Mouse (Mus musculus) embryonic facial prominence, embryonic 15.5 days (tissue): ENCODE measurements around the gene Defb15. TPM values are rescaled to one million over a fixed set of nuclear protein-coding genes. Genes with fewer than 3 reads are reported as not detected.
"Not testable (repeated sequence)": the region's sequence is repeated elsewhere in the genome, so short reads cannot be mapped to it uniquely, and the experiment has no call there.

Experiments used
- ATAC-seq: fragments of 200-750 bp; cut with Nextera tagmentation; 2 replicates; pipeline ENCODE4 v1.8.0; 2017; ENCODE audit warnings: low read depth, moderate TSS enrichment; ENCODE audit not compliant: insufficient number of reproducible peaks, low FRiP score, low TSS enrichment
- H3K27ac ChIP-seq: fragments of 300-500 bp; sonication (generic); replicated peaks from 2 replicates; pipeline ENCODE4 v1.5.1; 2015; ENCODE audit warnings: mild to moderate bottlenecking, inconsistent platforms
- H3K27me3 ChIP-seq: fragments of 300-500 bp; sonication (generic); 2 replicates; pipeline ENCODE4 v1.6.1; 2015; ENCODE audit warnings: inconsistent platforms
- H3K36me3 ChIP-seq: fragments of 300-500 bp; sonication (generic); 2 replicates; pipeline ENCODE4 v1.6.1; 2015; ENCODE audit warnings: mild to moderate bottlenecking, inconsistent platforms
- H3K4me1 ChIP-seq: fragments of 300-500 bp; sonication (generic); 2 replicates; pipeline ENCODE4 v1.6.1; 2015; ENCODE audit warnings: inconsistent platforms
- H3K4me2 ChIP-seq: fragments of 300-500 bp; sonication (generic); replicated peaks from 2 replicates; pipeline ENCODE4 v1.6.1; 2015; ENCODE audit warnings: mild to moderate bottlenecking, inconsistent platforms
- H3K4me3 ChIP-seq: fragments of 300-500 bp; sonication (generic); replicated peaks from 2 replicates; pipeline ENCODE4 v1.5.1; 2015; ENCODE audit warnings: mild to moderate bottlenecking, inconsistent platforms
- H3K9ac ChIP-seq: fragments of 300-500 bp; sonication (generic); 2 replicates; pipeline ENCODE4 v1.6.1; 2015; ENCODE audit warnings: inconsistent platforms
- H3K9me3 ChIP-seq: fragments of 300-500 bp; sonication (generic); replicated peaks from 2 replicates; pipeline ENCODE4 v1.6.1; 2016; ENCODE audit warnings: inconsistent platforms
- WGBS: fragments of 180-500 bp; shearing (Covaris S2); methylation state at CpG from one replicate; pipeline ENCODE4 v1.1.7; 2015; 5-methylcytosine and 5-hydroxymethylcytosine counted together
- polyA plus RNA-seq: library from polyadenylated mRNA; unstranded; fragments of >200 nt; fragmentation: Nextera tagmentation; extraction: Ambion mirVana; gene quantifications from 2 replicates; pipeline ENCODE4 v1.2.1, GENCODE M21; 2015

The Defb15 gene
- not detected in 2 replicates for polyA plus RNA-seq

DNA sequence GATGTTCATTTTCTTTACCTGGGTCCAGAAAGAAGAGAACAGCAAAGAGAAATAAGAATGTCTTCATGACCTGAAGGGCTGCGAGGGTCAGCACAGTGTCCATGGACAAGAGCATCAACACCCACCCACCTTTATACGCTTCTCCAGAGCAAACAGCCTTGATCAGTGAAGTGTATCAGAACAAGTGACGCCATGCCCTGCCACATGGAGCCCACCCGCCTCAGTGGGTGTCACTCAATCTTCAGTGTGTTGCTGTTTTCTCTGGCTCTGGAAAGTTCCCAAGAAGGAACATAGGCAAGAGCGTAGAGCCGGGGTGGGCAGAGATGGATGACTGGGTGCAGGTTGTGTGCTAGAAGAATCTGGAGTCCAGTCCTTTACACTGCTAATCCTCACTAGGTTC lies at the start of gene Defb15:
Gene Defb15, minus strand, starts transcription at position 101 of the 400 bp plus-strand sequence.
- no peak within 1 kb of the TSS for H3K4me3 ChIP-seq
- no peaks in the 10 kb centered on the region for H3K9me3 ChIP-seq
- ATAC-seq = no peak
- H3K36me3 ChIP-seq = no peaks in the 10 kb centered on the region
- H3K27me3 ChIP-seq = no peaks in the 10 kb centered on the region
- no peak within 1 kb of the TSS for H3K27ac ChIP-seq
- no peaks in the 10 kb centered on the region for H3K4me1 ChIP-seq
- 91% methylated on average over 6 of the region's 6 CpGs for WGBS
- H3K4me2 ChIP-seq = no peak within 1 kb of the TSS
- H3K9ac ChIP-seq = no peak within 1 kb of the TSS

DNA sequence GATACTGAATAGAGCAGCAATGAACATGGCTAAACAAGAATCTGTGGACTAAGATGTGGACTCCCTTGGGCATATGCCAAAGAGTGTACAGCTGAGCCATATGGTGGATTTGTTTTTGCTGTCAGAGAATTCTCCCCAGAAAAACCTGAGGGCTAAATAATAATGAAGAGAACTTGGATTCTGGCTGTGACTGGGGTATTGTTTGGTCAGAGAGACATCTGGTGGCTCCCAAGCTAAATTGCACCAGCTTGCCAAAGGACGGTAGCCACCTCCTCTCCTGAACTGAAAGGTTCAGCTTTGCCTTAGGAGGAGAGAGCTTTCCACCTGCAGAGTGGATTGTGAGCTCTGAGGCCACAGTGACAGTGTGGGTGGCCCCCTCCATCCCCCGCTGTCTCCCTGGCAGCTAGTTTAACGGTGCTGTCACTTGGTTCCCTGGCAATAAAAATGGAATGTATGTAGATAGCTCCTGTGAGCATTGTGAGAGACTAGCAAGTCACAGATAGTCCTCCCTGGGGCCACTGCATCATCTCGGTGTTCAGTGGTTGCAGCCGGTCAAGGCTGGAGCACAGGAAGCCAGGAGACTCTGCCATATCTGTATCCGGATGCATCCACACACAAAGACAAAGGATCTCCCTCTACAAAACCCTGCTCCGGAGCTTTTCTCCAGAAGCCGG lies 49.3 kb upstream of the Defb15 start:
- WGBS = 61% methylated on average over 8 of the region's 8 CpGs
- H3K4me1 ChIP-seq = no peaks in the 10 kb centered on the region
- no peak overlapping the region for H3K4me3 ChIP-seq
- H3K27ac ChIP-seq = no peak overlapping the region
- ATAC-seq = no peak
- no peak overlapping the region for H3K9ac ChIP-seq
- H3K27me3 ChIP-seq = no peaks in the 10 kb centered on the region
- no peak overlapping the region for H3K4me2 ChIP-seq
- H3K9me3 ChIP-seq = no peaks in the 10 kb centered on the region
- no peaks in the 10 kb centered on the region for H3K36me3 ChIP-seq

DNA sequence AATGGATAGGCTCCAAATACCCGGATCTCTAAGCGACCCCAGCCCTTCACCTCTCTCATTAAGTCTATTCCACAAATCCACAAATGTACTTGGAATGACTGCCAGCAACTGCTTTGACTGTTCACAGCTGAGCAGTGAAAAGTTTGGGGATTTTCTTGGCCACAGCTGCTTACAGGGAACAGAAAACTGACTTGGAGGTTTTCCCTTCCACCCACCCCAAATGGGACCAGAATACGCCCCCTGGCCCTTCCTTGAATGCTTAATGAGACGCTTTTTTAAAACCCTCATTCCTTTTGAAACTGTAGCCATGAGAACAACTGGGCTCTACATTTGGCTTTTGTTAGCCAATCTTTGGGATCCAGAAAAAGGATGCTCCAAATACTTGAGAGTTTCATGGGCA lies 45.7 kb upstream of the Defb15 start:
- no peaks in the 10 kb centered on the region for H3K36me3 ChIP-seq
- H3K27ac ChIP-seq = no peak overlapping the region
- H3K4me1 ChIP-seq = no peaks in the 10 kb centered on the region
- no peak overlapping the region for H3K4me2 ChIP-seq
- WGBS = 45% methylated on average over 4 of the region's 4 CpGs
- no peak overlapping the region for H3K9ac ChIP-seq
- no peaks in the 10 kb centered on the region for H3K27me3 ChIP-seq
- ATAC-seq = no peak
- H3K9me3 ChIP-seq = no peaks in the 10 kb centered on the region
- no peak overlapping the region for H3K4me3 ChIP-seq

DNA sequence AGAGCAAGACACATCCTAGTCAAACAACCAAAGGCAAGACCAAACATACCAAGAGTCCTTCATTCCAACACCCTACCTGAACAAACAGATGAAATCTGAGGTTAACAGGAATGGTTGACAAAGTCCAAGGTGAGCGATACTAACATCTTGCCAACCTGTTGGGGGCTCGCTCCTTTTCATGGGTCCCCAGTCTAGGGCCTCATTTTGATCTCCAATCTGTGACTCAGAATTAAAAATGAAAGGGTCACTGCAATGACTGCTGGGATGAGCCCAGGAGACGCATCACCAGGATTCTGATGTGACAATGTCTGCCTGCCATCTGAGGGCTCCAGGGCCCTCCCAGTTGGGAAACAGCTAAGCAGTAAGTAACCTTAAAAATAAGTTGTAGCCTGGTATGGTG lies 37.0 kb upstream of the Defb15 start, which contains the start of gene Ccdc70:
Gene Ccdc70, plus strand, starts transcription at position 301 of the 400 bp plus-strand sequence.
- 85% methylated on average over 3 of the region's 3 CpGs for WGBS
- Histone ChIP-seq H3K4me2 (no peak within 1 kb of the TSS), H3K9ac (no peak within 1 kb of the TSS), H3K27ac (no peak within 1 kb of the TSS), H3K27me3 (no peaks in the 10 kb centered on the region), H3K4me1 (no peaks in the 10 kb centered on the region), H3K4me3 (no peak within 1 kb of the TSS), H3K36me3 (no peaks in the 10 kb centered on the region), H3K9me3 (no peaks in the 10 kb centered on the region)
- ATAC-seq = no peak

DNA sequence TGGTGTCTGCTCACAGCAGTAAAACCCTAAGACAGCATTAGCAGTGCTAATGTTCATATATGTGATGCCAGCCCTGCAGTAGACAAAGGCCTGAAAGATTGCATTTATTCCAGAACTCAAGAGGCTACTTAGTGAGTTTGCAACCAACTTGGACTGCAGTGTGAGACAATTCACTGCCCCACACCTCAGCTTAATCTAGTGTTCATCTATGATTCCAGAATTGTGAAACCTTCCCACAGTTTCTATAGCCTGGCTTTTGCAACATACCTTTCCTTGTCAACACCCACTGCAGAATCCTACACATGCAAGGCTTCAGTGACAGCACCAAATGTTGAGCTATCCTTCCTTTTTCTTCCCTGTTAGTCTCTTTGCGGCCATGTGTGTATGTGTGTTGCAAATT lies 34.1 kb upstream of the Defb15 start:
- H3K36me3 ChIP-seq = no peaks in the 10 kb centered on the region
- H3K27ac ChIP-seq = no peak overlapping the region
- ATAC-seq = no peak
- no peak overlapping the region for H3K9ac ChIP-seq
- H3K4me2 ChIP-seq = no peak overlapping the region
- 79% methylated on average over 1 of the region's 1 CpGs for WGBS
- H3K9me3 ChIP-seq = no peaks in the 10 kb centered on the region
- no peaks in the 10 kb centered on the region for H3K4me1 ChIP-seq
- H3K27me3 ChIP-seq = no peaks in the 10 kb centered on the region
- H3K4me3 ChIP-seq = no peak overlapping the region

DNA sequence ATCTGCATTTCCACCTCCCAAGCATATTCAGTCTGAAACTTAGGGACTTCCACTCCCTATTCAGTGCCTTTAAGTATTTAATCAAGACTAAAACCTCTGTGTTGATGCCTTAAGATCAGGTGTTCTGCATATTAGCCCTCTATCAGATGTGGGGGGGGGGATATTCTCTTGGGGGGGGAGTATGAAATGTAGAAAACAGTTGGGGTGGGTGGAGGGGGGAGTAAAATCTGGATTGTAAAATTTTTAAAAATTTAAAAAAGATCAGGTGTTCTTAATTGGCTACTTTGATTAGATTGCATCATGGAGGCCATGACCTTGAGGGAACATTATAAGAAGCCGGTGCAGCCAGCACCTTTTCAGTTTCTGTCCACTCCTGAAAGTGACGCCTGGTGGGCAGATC lies 25.9 kb upstream of the Defb15 start, which contains the start of gene Fam90a1a:
Gene Fam90a1a, plus strand, starts transcription at position 301 of the 400 bp plus-strand sequence.
- no peak for ATAC-seq
- H3K27me3 ChIP-seq = no peaks in the 10 kb centered on the region
- H3K4me2 ChIP-seq = no peak within 1 kb of the TSS
- H3K27ac ChIP-seq = no peak within 1 kb of the TSS
- no peak within 1 kb of the TSS for H3K4me3 ChIP-seq
- WGBS = 78% methylated on average over 2 of the region's 2 CpGs
- no peaks in the 10 kb centered on the region for H3K36me3 ChIP-seq
- H3K9ac ChIP-seq = no peak within 1 kb of the TSS
- no peaks in the 10 kb centered on the region for H3K4me1 ChIP-seq
- no peaks in the 10 kb centered on the region for H3K9me3 ChIP-seq

DNA sequence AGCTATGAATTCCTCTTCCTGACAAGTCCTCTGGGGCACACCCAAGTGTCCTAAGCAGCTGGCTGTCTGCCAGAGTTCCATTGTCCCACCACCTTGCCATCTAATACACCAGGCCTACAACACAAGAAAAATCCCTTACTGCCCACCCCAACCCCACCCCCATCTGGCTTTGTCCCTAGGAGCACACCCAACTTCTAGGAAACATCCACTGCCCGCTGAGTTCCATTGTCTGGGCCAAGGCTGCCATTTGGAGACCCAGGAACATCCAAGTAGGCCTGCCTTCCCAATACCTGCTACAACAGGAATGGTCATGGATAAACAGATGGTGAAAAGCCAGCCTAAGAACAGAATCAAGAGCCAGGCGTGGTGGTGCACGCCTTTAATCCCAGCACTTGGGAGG lies 23.8 kb upstream of the Defb15 start:
- Histone ChIP-seq H3K9me3 (no peaks in the 10 kb centered on the region), H3K27me3 (no peaks in the 10 kb centered on the region), H3K4me1 (no peaks in the 10 kb centered on the region), H3K4me2 (no peak overlapping the region), H3K27ac (no peak overlapping the region), H3K4me3 (no peak overlapping the region), H3K9ac (no peak overlapping the region), H3K36me3 (no peaks in the 10 kb centered on the region)
- no peak for ATAC-seq
- 79% methylated on average over 3 of the region's 3 CpGs for WGBS

DNA sequence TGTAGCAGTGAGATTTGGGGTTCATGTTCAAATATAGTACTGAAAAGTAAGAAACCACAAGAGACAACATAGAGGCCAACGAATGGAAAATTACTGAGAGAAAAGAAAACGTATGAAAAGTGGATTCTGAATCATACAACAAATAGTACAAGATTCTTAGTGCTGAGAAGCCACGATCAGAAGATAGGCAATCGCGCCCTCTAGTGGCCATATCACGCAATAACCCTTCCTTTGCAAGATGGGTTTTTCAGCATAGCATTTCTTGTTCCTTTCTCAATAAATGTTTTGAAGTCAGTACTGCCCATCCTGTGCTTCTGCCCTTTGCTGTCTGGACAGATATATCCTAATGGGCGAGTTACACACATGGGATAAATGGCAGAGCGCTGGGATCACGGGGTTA lies 22.8 kb upstream of the Defb15 start:
- H3K4me3 ChIP-seq = no peak overlapping the region
- H3K27ac ChIP-seq = no peak overlapping the region
- H3K36me3 ChIP-seq = no peaks in the 10 kb centered on the region
- no peak overlapping the region for H3K4me2 ChIP-seq
- 3% methylated on average over 9 of the region's 9 CpGs for WGBS
- no peaks in the 10 kb centered on the region for H3K9me3 ChIP-seq
- ATAC-seq = no peak
- no peaks in the 10 kb centered on the region for H3K27me3 ChIP-seq
- no peak overlapping the region for H3K9ac ChIP-seq
- H3K4me1 ChIP-seq = no peaks in the 10 kb centered on the region

DNA sequence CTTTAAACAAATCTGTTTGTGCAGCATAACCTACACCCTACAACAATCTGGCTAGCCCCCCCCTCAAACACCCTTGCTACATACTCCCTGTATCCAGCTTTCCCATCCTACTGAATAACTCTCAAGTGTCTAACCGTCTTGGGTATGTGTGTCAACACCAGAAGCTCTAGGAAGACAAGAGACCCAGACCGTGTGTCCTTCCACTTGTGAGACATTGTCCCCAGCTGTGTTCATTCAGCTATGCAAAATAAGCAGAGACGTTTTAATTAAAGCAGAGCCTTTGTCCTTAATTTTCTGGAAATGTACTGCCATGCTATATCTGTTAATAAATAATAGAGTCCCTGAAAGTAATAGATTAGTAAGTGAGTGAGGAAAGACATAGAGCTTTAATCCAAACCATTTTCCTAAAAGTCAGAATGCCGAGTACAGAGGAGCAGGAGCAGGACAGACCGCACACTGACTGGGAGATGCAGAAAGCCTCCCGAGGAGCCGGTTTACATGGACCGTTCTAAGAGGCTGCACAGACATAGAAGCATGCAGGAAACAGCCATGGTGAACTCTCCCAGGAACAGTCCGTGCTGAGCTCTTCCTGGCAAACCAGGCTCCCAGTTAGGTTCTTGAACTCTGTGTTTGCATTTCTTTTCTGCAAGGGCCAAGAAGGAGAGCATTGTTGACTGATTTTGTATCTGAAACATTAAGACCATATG lies 15.0 kb upstream of the Defb15 start:
- Histone ChIP-seq H3K27ac (no peak overlapping the region), H3K4me3 (no peak overlapping the region), H3K36me3 (no peaks in the 10 kb centered on the region), H3K27me3 (no peaks in the 10 kb centered on the region), H3K4me2 (no peak overlapping the region), H3K4me1 (no peaks in the 10 kb centered on the region), H3K9ac (no peak overlapping the region), H3K9me3 (no peaks in the 10 kb centered on the region)
- ATAC-seq = no peak
- 54% methylated on average over 9 of the region's 9 CpGs for WGBS

DNA sequence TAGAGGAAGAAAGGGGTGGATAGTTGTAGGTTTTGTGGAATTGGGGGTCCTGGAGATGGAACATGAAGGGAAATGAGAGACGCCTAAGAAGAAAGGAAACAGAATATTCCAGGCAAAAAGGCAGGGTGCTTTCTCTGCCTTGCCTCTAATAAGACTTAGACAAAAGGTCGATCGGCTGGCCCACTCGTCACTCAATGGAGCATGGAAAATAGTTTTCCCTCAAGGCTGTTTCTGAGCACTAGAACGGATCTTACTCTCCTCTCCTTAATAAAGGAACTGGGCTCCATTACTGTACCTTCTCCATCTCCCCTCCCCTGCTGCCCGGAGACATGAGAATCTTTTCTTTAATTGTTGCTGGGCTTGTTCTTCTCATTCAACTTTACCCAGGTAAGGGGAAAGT lies 14.0 kb upstream of the Defb15 start, which contains the start of gene Defb13:
Gene Defb13, plus strand, starts transcription at position 301 of the 400 bp plus-strand sequence.
- ATAC-seq = no peak
- no peak within 1 kb of the TSS for H3K4me3 ChIP-seq
- H3K4me2 ChIP-seq = no peak within 1 kb of the TSS
- no peaks in the 10 kb centered on the region for H3K27me3 ChIP-seq
- no peaks in the 10 kb centered on the region for H3K9me3 ChIP-seq
- no peak within 1 kb of the TSS for H3K27ac ChIP-seq
- WGBS = 73% methylated on average over 6 of the region's 6 CpGs
- H3K4me1 ChIP-seq = no peaks in the 10 kb centered on the region
- H3K36me3 ChIP-seq = no peaks in the 10 kb centered on the region
- no peak within 1 kb of the TSS for H3K9ac ChIP-seq

DNA sequence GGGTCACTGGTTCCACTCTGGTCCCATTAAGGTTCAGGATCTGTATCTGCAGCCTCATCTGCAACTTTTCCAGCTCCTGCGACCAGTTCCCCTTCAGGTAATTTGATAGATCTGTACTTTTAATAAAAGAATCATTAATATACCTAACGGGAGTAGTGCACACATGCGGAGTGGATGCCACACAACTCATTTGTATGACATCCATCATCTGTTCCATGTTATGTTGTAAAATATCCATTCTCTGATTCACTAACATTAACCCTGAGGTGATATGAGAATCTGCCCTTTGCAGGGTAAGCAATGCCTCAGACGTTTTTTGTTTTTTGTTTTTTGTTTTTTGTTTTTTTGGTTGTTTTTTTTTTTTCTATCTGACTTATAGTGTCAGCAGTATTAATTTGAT lies 5.5 kb upstream of the Defb15 start, which contains the start of gene Defb35:
Gene Defb35, plus strand, starts transcription at position 301 of the 400 bp plus-strand sequence.
- H3K9ac ChIP-seq, H3K4me1 ChIP-seq, H3K27ac ChIP-seq, H3K9me3 ChIP-seq, H3K4me3 ChIP-seq, H3K27me3 ChIP-seq, H3K4me2 ChIP-seq, H3K36me3 ChIP-seq, ATAC-seq: not testable (repeated sequence)
- 84% methylated on average over 4 of the region's 4 CpGs for WGBS
